Mouse (Mus musculus): ENCODE measurements around the gene Tma7. TPM values are rescaled to one million over a fixed set of nuclear protein-coding genes. Genes with fewer than 3 reads are reported as not detected.
A peak's percentile ranks its signal among the peaks of the same experiment; 100 is the strongest.

The Tma7 gene
- total RNA-seq, 2 experiments from 2014 or later: 385 to 398 TPM

DNA sequence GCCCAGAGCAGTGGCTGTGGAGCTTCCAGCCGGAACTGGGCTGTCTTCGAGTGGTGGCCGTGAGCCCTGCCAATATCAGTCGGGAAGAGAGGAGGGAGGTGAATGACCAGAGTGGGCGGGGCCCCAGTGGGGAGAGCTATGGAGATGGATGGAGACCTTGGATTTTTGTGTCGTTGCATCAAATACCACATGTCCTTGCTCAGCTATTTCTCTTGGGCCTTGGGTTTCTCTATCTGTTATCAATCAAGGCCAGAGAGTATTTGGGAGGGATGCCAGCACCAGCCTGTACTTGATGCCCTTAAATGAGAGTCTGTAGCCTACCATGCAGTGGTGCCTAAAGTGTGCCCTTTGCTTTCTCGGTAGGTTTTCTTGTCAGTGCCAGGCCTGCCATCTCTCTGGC lies 20.9 kb upstream of the Tma7 start:
- intact Hi-C loops (cut with DNase I): no loop called here
- DNase-seq: no peak

DNA sequence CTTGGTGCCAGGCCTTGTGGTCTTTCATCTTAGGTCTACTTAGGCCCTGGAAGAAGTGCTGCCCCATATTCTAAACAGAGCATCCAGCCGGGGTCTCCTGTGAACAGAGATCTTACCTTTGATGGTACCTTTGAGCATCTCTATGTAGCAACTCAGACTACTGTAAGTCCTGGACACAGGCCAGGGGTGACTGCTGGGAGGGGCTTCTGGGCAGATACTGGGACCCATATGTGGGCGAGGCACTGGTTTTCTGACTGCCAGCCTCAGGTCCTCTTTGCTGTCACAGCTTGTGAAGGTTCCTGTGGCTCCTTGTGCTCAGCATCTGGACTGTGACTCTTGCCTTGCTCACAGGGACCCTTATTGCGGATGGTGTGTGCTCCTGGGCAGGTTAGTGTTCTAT lies 20.2 kb upstream of the Tma7 start:
- DNase-seq: no peak
- intact Hi-C loops (cut with DNase I): no loop called here

DNA sequence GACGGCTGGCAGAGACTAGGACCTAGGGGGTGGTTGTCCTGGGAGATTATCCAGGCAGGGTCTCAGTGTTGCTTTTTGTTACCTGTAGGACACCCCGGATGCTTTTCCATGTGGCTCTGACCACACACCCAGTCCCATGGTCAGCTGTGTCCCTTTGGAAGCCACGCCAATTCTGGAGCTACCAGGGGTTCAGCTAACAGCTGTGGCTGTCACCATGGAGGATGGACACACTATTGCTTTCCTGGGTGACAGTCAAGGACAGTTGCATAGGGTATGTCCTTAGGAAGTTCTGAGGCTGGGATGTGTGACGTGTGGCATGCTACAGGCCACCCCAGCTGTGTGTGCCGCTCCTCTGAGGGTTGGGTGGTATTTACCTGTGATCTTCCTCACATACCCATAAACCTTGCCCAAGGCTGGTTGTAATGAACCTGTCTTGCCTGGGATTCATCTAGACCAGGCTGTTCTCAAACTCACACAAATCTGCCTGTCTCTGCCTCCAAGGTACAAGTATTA lies 19.6 kb upstream of the Tma7 start:
- no peak for DNase-seq
- intact Hi-C loops (cut with DNase I): no loop called here

DNA sequence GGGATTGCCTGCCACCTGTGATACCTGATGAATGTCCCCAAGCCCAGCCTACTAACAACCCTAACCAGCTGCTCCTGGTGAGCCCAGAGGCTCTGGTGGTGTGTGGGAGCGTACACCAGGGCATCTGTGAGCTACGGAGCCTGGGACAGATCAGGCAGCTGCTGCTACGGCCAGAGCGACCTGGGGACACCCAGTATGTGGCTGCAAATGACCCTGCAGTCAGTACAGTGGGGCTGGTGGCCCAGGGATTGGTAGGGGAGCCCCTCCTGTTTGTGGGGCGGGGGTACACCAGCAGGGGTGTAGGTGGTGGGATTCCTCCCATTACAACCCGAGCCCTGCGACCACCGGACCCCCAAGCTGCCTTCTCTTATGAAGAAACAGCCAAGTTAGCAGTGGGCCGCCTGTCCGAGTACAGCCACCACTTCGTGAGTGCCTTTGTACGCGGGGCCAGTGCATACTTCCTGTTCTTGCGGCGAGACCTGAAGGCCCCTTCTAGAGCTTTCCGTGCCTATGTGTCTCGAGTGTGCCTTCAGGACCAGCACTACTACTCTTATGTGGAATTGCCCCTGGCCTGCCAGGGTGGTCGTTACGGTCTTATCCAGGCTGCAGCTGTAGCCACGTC lies 18.0 kb upstream of the Tma7 start:
- intact Hi-C loops (cut with DNase I): no loop called here
- no peak for DNase-seq

DNA sequence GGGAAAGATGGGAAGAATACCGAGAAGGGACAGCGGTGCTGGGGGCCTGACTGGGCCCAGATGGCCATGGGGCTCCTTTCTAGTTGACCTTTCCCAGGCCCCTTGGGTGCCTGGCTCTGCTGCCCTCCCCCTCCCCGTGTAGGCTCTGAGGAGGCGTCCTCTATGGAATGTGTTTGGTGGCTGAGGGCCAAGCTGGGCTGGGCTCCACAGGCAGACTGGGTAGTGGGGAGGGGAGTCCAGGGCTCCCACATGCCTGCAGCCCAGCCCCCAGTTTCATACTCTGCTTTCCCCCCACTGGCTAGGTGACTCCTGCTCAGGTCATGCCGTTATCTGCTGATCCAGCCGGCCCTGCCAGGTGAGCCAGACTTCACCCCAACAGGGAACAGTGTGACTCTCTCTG lies 16.6 kb upstream of the Tma7 start:
- DNase-seq: peak; percentile 66

DNA sequence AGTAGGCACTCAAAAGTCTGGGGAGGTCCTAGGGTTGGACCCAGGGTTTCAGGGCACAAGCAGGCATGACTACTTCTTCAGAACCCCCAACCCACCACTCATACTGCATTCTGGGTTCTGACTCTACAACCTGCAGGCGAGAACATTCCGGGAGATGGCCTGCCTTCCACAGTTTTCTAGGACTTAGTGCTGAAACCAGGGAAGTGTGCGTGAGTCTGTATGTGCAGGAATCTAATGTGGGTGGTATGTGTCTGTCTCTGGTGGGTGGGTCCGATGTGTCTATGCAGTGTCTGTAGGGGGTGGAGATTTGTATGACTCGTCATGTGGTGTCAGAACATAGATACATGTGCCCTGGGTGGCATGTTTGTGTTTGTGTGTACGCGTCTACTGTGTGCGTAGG lies 16.0 kb upstream of the Tma7 start:
- intact Hi-C loops (cut with DNase I): no loop called here
- DNase-seq: no peak

More for the DNA sequence above, 16.6 kb upstream of the Tma7 start:
- intact Hi-C loops (cut with DNase I): no loop called here

DNA sequence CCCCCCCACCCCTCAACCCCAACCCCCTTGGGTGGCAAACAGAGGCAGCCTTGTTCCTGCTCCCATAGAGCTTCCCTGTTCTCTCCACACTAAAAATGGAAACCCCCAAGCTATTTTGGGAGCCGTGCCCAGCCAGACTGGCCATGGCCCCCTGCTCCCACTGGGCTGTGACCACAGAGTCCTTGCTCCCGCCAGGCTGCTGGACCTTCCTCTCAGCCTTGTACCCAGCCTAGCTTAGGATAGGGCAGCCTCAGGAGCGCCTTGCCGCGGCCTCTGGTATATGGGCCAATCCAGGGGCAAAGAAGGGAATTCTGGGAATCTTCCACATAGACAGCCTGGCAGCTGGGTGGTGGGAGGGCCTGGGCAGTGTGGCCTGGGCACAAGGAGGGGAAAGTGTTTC lies 15.4 kb upstream of the Tma7 start:
- intact Hi-C loops (cut with DNase I): no loop called here
- DNase-seq: peak; percentile 77

DNA sequence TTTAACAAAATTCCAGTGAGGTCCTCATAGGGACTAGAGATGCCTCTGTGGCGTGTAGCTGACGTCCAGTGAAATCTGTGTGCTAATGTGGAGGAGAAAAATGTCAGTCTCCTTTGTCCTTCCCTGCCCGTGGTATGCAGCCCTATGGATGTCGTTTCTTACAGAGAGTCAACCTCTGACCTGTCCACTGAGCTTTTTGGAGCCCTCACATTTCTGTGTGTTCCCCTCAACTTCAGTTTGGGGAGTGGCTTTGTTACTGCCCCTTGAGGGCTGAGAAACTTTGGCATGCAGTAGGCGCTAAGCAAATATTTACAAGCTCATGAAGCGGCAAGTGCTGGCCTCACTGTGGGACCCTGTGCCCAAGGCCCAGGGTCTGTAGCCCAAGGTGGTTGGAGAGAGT lies 14.9 kb upstream of the Tma7 start:
- intact Hi-C loops (cut with DNase I): no loop called here
- DNase-seq: no peak

DNA sequence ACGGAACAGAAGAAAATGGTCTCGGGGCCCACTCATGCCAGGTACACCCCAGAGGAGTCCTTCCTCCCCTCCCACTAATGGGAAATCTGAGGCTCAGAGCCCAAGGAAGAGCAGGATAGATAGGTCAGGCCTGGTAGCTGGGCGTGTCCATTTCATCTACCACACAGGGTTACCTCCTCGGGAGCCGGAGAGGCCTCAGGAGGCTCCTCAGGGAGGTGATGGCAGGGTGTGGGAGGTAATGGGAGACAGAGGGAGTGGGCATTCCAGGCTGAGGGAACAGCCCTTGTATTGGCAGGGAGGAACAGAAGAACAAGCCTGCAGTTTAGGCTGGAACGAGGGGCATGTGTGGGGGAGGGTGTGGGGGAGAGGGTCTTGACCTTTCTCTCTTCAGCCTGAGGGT lies 14.5 kb upstream of the Tma7 start:
- intact Hi-C loops (cut with DNase I): no loop called here
- DNase-seq: no peak

DNA sequence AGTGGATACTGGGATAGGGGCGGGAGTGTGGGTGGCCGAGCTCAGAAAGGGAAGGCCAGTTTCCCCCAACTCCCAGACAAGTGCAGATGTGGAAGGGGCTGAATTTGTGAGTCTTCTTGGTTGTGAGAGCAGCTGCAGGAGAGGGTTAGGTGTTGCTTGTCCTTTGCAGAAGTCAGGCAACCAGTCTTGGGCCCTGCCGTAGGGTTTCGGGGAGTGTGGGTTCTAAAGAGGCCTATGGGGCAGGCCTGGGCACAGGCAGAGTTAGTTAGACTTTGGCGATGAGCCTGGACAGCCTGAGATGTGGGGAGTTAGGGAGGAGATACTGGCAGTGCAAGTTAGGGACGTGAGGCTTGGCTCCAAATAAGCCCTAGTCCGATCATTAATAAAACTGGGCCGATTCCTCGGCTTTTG lies 13.9 kb upstream of the Tma7 start:
- intact Hi-C loops (cut with DNase I): no loop called here
- peak; percentile 43 for DNase-seq

DNA sequence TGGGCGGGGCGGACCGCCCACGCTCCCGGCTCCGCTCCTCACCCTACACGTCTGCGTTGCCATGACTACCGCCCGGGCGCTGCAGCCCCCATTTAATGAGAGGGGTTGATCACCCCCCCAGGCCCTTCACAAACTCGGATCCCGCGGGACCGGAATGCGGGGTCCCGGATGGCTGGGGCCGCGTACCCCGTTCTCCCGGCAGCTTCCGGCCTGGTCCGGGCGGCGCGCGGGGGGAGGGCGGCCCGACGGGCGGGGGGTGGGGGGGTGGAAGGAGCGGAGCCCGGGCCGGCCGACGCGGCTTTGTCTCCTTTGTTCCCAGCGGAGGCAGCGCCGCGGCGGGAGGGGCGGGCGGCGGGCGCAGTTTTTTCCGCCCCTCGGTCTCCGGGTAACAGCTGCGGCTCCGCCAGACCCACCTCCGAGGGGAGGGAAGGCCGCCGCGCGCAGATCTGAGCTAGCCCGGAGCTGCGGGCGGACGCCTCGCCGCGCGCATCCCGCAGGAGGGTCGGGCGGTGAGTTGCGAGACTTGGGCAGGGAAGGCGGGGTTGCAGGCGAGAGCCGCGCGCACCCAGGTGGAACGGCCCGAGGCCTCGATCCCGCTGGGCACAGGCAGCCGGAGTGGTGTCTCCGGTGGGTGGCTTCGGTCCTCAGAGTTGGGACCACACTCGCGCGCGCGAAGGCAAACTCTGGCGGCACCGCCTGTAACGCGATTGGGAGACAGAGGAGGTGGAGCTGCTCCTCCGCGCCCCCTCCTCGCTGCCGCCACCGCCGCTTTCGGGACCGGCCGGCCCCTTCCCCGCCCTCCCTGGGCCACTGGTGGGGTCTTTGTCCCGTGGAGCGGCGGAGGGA lies 13.0 kb upstream of the Tma7 start, which contains the start of gene Plxnb1:
Gene Plxnb1 (plus strand): TSS at position 253 of the 846 bp plus-strand sequence.
- peak; percentile 91 for DNase-seq
- intact Hi-C loops (cut with DNase I): no loop called here

DNA sequence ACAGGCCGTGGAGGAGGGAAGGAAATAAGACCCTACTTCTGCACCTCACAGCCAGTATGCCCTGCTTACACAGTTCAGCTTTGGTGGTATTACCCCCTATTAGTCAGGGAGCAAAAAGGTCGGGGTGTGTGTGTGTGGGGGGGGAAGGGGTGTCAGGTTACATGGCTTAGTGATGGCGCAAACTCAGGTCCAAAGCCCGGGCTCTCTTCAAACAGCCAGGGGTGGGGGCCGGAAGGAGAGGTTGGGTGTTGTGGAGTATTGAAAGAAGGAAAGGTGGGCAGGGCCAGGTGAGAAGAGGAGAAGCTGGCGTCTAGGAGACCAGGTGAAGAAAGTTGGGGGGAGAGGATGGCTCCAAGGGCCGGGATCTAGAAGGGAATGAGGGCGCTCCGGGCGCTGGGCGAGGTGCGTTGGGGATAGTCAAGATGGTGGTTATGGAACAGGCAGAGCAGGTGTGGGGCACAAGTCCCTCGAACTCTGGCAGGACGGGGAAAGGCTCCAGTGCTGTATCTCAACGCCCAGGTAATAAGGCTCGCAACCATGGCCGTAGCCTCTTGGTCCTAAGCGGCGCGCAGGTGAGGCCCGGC lies 12.3 kb upstream of the Tma7 start:
- DNase-seq: no peak
- intact Hi-C loops (cut with DNase I): no loop called here

DNA sequence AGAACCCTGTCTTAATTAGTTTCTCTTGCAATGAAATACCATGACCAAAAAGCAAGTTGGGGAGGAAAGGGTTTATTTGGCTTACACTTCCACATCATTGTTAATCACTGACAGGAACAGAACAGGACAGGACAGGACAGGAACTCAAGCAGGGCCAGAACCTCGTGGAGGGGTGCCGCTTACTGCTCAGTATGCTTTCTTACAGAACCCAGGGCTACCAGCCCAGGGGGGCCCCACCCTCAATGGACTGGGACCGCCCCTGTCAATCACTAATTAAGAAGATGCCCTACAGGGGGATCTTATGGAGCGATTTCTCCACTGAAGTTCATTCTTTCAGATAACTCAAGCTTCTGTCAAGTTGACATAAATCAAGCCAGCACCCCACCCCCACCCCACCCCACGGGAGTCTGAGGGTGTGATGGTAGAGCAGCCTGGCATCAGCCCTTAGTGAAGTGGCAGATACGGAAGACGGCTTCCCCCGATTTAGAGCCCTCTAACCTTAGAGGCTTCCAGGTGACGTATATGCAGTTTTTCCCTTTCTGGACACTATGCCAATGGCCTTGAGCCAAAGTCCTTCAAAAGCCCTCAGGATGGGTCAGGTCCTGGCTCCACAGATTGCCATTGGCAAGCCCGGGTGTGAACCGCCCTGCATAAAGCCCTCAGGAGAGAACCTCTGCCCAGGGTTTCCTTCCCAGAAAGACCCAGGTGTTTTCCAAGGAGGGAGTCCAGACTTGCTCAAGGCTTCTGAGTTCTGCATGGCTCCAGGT lies 11.6 kb upstream of the Tma7 start:
- DNase-seq: peak; percentile 47
- intact Hi-C loops (cut with DNase I): no loop called here

DNA sequence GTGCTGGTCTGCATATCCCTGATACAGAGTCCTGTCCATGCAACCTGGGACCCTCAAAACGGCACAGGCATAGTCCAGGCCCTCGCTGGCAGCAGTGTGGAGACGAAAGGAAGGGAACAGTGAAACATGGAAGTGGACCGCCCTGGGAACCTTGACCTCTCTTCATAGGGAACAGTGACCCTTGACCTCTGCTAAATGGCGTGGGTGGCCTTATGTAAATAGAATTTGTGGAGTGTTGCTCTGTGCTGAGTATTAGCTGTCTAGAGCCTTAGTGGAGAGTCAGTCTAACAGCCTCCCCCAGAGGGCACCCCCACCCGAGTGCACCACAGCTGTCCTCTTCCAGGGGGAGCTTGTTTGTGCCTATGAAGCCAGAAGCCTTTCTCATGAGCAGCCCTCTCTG lies 10.4 kb upstream of the Tma7 start:
- intact Hi-C loops (cut with DNase I): no loop called here
- DNase-seq: no peak

DNA sequence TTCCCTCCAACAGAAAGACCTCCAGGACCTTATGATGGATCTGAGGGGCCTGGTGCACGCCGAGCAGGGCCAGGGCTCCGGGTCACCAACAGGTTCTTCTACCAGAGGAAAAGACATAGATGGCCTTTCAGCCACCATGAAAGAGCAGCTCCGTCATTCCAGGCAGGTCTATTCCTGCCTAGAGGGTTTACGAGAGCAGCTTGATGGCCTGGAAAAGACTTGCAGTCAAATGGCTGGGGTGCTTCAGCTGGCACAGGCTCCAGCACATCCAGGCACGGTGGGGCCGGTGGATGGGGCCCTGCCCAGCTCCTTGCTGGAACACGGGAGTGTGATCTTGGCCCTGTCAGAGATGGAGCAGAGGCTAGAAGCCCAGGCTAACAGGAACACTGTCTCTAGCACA lies 9.4 kb upstream of the Tma7 start:
- intact Hi-C loops (cut with DNase I): no loop called here
- DNase-seq: no peak

DNA sequence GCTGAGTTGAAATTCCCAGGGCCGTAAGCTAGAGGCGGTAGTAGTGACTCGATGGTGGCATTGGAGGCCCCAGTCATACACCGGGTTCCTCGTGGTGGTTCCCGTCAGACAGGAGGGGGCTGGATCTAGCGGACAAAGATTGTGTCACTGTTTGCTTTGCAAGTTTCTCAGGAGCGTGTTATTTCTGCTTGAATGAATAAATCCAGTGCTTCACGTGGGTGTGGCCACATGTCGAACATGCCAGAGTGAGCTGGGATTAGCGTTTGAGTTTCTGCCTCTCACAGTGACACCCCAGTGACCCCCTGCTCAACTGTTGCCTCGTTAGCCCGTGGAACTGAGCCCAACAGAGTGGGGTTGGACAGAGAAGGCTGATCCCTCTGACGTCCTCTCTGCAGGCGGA lies 8.1 kb upstream of the Tma7 start:
- intact Hi-C loops (cut with DNase I): no loop called here
- DNase-seq: no peak

DNA sequence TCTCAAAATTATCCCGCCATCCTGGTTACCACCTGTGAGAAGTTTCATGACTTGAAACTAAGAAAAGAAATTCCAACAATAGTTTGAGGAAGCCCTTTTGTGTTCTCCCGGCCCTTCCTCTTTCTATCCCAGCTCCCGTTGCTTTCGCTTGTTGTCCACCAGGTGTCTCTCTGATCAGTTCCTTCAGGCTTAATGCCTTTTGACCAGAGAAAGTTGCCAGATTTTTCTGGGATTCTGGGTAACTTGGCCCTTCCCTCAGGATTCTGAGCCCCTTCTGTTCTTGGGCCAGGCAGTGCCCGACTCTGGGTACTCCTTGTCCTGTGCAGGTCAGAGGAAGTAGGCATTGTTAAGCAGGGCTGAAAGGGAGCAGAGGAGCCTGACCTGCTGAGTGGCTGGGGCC lies 5.6 kb upstream of the Tma7 start:
- intact Hi-C loops (cut with DNase I): loop anchor here (5.0 kb wide), 2 partner anchors 34 to 744 kb away; partner anchors contain the start of gene Nme6
- DNase-seq: peak; percentile 70

DNA sequence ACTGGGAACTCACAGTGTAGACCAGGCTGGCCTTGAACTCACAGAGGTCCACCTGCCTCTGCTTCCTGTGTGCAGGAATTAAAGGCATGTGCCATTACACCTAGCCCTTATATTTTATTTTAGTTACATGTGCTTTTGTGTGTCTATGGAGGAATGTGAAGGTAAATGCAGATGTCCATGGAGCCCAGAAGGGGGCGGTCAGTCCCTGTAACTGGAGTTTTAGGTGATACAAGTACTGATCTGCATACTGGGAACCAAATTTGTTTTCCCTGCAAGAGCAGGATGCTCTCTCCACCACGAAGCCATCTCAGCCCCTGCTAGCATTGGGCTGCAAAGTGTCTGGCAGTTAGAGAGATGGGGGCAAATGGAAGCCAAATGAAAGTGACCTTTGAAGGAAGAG lies 2.5 kb upstream of the Tma7 start:
- intact Hi-C loops (cut with DNase I): loop anchor here (5.0 kb wide), 2 partner anchors 37 to 747 kb away; partner anchors contain the start of gene Nme6
- no peak for DNase-seq

DNA sequence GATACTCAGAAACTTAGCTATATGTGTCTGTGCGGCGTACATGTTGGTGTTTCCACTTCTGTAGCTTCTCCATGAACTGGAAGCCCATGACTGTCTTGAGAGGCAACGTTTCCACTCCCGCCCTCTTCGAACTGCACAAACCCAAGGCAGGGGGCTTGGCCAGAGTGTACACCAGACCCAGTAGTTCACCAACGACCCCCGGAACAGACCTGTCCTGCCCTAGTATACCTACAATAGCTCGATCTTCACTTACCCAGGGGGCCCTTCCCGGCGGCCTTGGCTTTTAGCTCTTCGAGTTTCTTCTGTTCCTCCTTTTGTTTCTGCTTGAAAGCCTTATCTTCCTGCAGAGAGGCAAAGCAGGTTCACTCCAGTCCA lies 651 bp downstream of the Tma7 start:
- intact Hi-C loops (cut with DNase I): no loop called here
- no peak for DNase-seq

DNA sequence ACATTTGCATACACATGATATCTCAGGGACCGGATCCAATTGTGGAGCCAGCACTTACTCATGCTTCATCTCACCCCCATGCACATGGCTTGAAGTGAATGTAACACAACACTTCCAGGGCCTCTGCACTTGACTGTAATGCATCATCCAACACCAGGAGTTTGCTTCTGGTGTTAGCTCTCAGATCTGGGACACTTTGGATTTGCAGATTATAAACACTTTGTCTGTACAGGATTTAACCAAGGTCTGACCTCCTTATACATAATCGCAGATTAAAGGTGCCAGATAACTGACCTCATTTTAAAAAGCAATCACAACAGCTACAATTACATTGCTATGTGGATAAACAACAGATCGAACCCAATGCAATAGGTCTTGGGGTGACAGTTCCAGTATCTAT lies 1.9 kb downstream of the Tma7 start:
- no peak for DNase-seq
- intact Hi-C loops (cut with DNase I): no loop called here

All from left cerebral cortex, postnatal 4 days (tissue).